Mouse (Mus musculus) G1E (cell line): Measurements from ENCODE around the gene Sln. TPM values are rescaled to one million over a fixed set of nuclear protein-coding genes. Genes with fewer than 3 reads are reported as not detected.

Experiments used
- ATAC-seq: 2 replicates; pipeline ENCODE4 v1.8.0; 2016; ENCODE audit warnings: mild to moderate bottlenecking; ENCODE audit not compliant: insufficient number of reproducible peaks, poor library complexity, low FRiP score, severe bottlenecking; ENCODE audit errors: extremely low read depth
- DNase-seq: peaks from one replicate; pipeline ENCODE4 v3.0.0; 2012; ENCODE audit warnings: low spot score
- H3K27me3 ChIP-seq: 2 replicates; pipeline ENCODE4 v1.6.1; 2012; ENCODE audit warnings: mild to moderate bottlenecking, low read length, inconsistent platforms; ENCODE audit not compliant: insufficient read depth
- H3K36me3 ChIP-seq: replicated peaks from 2 replicates; pipeline ENCODE3; 2012; ENCODE audit warnings: mild to moderate bottlenecking, inconsistent platforms
- H3K4me1 ChIP-seq: 2 replicates; pipeline ENCODE4 v1.6.1; 2012; ENCODE audit warnings: low read depth, low read length, inconsistent platforms, mixed read lengths; ENCODE audit not compliant: insufficient read depth
- H3K4me3 ChIP-seq: 2 replicates; pipeline ENCODE4 v1.5.1; 2012; ENCODE audit warnings: low read depth, mild to moderate bottlenecking, inconsistent platforms, low read length, moderate library complexity, mixed read lengths
- H3K9me3 ChIP-seq: replicated peaks from 2 replicates; pipeline ENCODE4 v1.6.1; 2012; ENCODE audit warnings: inconsistent platforms
- CTCF ChIP-seq: IDR thresholded peaks from 2 replicates; pipeline ENCODE4 v1.5.1; 2012; ENCODE audit warnings: low read depth, low read length, inconsistent platforms, mixed read lengths
- GATA1 ChIP-seq: IDR thresholded peaks from 2 replicates; pipeline ENCODE4 v1.6.1; 2012; ENCODE audit warnings: borderline replicate concordance, low read length, inconsistent platforms, mixed read lengths
- GATA2 ChIP-seq: IDR thresholded peaks from 2 replicates; pipeline ENCODE4 v1.6.1; 2012; ENCODE audit warnings: low read depth, low read length, inconsistent platforms, borderline replicate concordance
- POLR2AphosphoS5 ChIP-seq: IDR thresholded peaks from 2 replicates; pipeline ENCODE4 v1.6.1; 2012; ENCODE audit warnings: low read depth, low read length, inconsistent platforms; ENCODE audit not compliant: insufficient replicate concordance
- TAL1 ChIP-seq: conservative IDR thresholded peaks from 2 replicates; pipeline ENCODE4 v1.6.1; 2012; ENCODE audit warnings: low read depth, low read length, inconsistent platforms, mixed read lengths
- polyA plus RNA-seq: library from polyadenylated mRNA; stranded (reverse); fragments of >175 nt; gene quantifications from 2 replicates; pipeline ENCODE4 v1.2.3, GENCODE M21; 2012
- total RNA-seq, 2 experiments: library from RNA; stranded (forward) in 1 of 2; stranded (reverse) in 1 of 2; fragments of 200-1000 nt in 1 of 2; fragments of >200 nt in 1 of 2; fragmentation: Nextera tagmentation in 1 of 2; gene quantifications; 2 replicates each; pipeline ENCODE4 v1.2.3; 2014 to 2017

Gene Sln
- total and polyA plus RNA-seq, 3 experiments: not detected

- no peaks in the 10 kb centered on the region for H3K9me3 ChIP-seq
- no peak for ATAC-seq
- H3K4me1 ChIP-seq: no peaks in the 10 kb centered on the region
- no peak for DNase-seq
- TF ChIP-seq GATA2: no peak
- TF ChIP-seq GATA1: no peak
- TF ChIP-seq CTCF: no peak
- no peak for TF ChIP-seq POLR2AphosphoS5
- no peaks in the 10 kb centered on the region for H3K36me3 ChIP-seq
- no peak overlapping the region for H3K4me3 ChIP-seq
- no peaks in the 10 kb centered on the region; the same call in 1 of the 2 replicates for H3K27me3 ChIP-seq
These were observed 2.2 kb downstream of the Sln start for GRCm38 (mm10) chr9:53852158-53852557.

- ATAC-seq (no peak), DNase-seq (no peak)
- H3K4me1 ChIP-seq: no peaks in the 10 kb centered on the region
- TF ChIP-seq CTCF (no peak), GATA2 (no peak), TAL1 (no peak), POLR2AphosphoS5 (no peak), GATA1 (no peak)
- no peaks in the 10 kb centered on the region for H3K36me3 ChIP-seq
- H3K27me3 ChIP-seq: no peaks in the 10 kb centered on the region; the same call in 1 of the 2 replicates
- H3K9me3 ChIP-seq: no peaks in the 10 kb centered on the region
- H3K4me3 ChIP-seq: no peak overlapping the region
These were observed 3.7 kb downstream of the Sln start for GRCm38 (mm10) chr9:53853672-53854071.

- no peak for TF ChIP-seq TAL1
- no peak for TF ChIP-seq GATA2
- TF ChIP-seq CTCF: no peak
- TF ChIP-seq POLR2AphosphoS5: no peak
- TF ChIP-seq GATA1: no peak
- Histone ChIP-seq H3K4me3 (no peak overlapping the region), H3K36me3 (no peaks in the 10 kb centered on the region), H3K9me3 (no peaks in the 10 kb centered on the region), H3K4me1 (no peaks in the 10 kb centered on the region), H3K27me3 (no peaks in the 10 kb centered on the region; the same call in 1 of the 2 replicates)
- DNase-seq (no peak), ATAC-seq (no peak)
These were observed 4.6 kb downstream of the Sln start for GRCm38 (mm10) chr9:53854525-53854924.

GRCm38 (mm10) chr9:53857864-53858263 lies 7.9 kb downstream of the Sln start:
- ATAC-seq (no peak), DNase-seq (no peak)
- TF ChIP-seq TAL1 (no peak), POLR2AphosphoS5 (no peak), CTCF (no peak), GATA1 (no peak), GATA2 (no peak)
- no peaks in the 10 kb centered on the region for H3K4me1 ChIP-seq
- H3K9me3 ChIP-seq: no peaks in the 10 kb centered on the region
- no peak overlapping the region for H3K4me3 ChIP-seq
- no peaks in the 10 kb centered on the region for H3K27me3 ChIP-seq
- H3K36me3 ChIP-seq: no peaks in the 10 kb centered on the region

GRCm38 (mm10) chr9:53873239-53873638 lies 23.3 kb downstream of the Sln start:
- Histone ChIP-seq H3K27me3 (no peaks in the 10 kb centered on the region), H3K4me3 (no peak overlapping the region), H3K4me1 (no peaks in the 10 kb centered on the region), H3K36me3 (no peaks in the 10 kb centered on the region), H3K9me3 (no peaks in the 10 kb centered on the region)
- ATAC-seq (no peak), DNase-seq (no peak)
- TF ChIP-seq POLR2AphosphoS5: no peak
- no peak for TF ChIP-seq TAL1
- no peak for TF ChIP-seq GATA2
- TF ChIP-seq CTCF: no peak
- no peak for TF ChIP-seq GATA1

GRCm38 (mm10) chr9:53877423-53877822 lies 27.5 kb downstream of the Sln start:
- H3K4me3 ChIP-seq: no peak overlapping the region
- DNase-seq (no peak), ATAC-seq (no peak)
- H3K4me1 ChIP-seq: no peaks in the 10 kb centered on the region
- no peaks in the 10 kb centered on the region for H3K27me3 ChIP-seq
- TF ChIP-seq TAL1 (no peak), POLR2AphosphoS5 (no peak), GATA2 (no peak), CTCF (no peak), GATA1 (no peak)
- H3K9me3 ChIP-seq: no peaks in the 10 kb centered on the region
- no peaks in the 10 kb centered on the region for H3K36me3 ChIP-seq

GRCm38 (mm10) chr9:53883588-53884280 lies 33.8 kb downstream of the Sln start:
- no peaks in the 10 kb centered on the region for H3K36me3 ChIP-seq
- ATAC-seq (no peak), DNase-seq (no peak)
- H3K9me3 ChIP-seq: no peaks in the 10 kb centered on the region
- TF ChIP-seq POLR2AphosphoS5: no peak
- TF ChIP-seq GATA1: no peak
- TF ChIP-seq GATA2: no peak
- no peak for TF ChIP-seq TAL1
- TF ChIP-seq CTCF: no peak
- no peak overlapping the region for H3K4me3 ChIP-seq
- no peaks in the 10 kb centered on the region for H3K27me3 ChIP-seq
- H3K4me1 ChIP-seq: no peaks in the 10 kb centered on the region
